Mouse (Mus musculus) CH12.LX (cell line): ENCODE data around the gene Ppm1j. TPM values are rescaled to one million over a fixed set of nuclear protein-coding genes. Genes with fewer than 3 reads are reported as not detected.
A peak's percentile ranks its signal among the peaks of the same experiment; 100 is the strongest.

ENCODE experiments used
- DNase-seq: peaks from one replicate; pipeline ENCODE4 v3.0.0-alpha.2; 2013; ENCODE audit errors: extremely low read depth
- H3K27ac ChIP-seq: 2 replicates; pipeline ENCODE4 v1.5.1; 2012; ENCODE audit warnings: low read depth, mild to moderate bottlenecking, control low read depth, moderate library complexity; ENCODE audit not compliant: insufficient read depth
- H3K27me3 ChIP-seq: replicated peaks from 2 replicates; pipeline ENCODE3; 2012; ENCODE audit warnings: inconsistent platforms
- H3K36me3 ChIP-seq, 2 experiments: replicated peaks in 1 of 2; 2 replicates each; pipeline versions ENCODE3 to v1.6.1; 2012; ENCODE audit warnings: inconsistent platforms in 1 of 2, low read length in 1 of 2, mild to moderate bottlenecking in 1 of 2, mixed read lengths in 1 of 2, moderate library complexity in 1 of 2; ENCODE audit not compliant: control insufficient read depth in 1 of 2, insufficient read depth in 1 of 2
- H3K4me1 ChIP-seq, 2 experiments: 2 replicates each; pipeline ENCODE4 v1.6.1; 2012; ENCODE audit warnings: inconsistent platforms in 1 of 2, moderate library complexity in 1 of 2; ENCODE audit not compliant: insufficient read depth in 2 of 2, control insufficient read depth in 1 of 2
- H3K4me2 ChIP-seq: 2 replicates; pipeline ENCODE4 v1.6.1; 2012; ENCODE audit warnings: low read depth, mild to moderate bottlenecking, control low read depth; ENCODE audit not compliant: poor library complexity, insufficient read depth, severe bottlenecking
- H3K4me3 ChIP-seq, 3 experiments: fragments of 150-350 bp in 1 of 3; sonication (generic) in 1 of 3; replicated peaks in 1 of 3; 2 replicates each; pipeline versions ENCODE3 to v1.5.1; 2011 to 2012; ENCODE audit warnings: low read depth in 2 of 3, low read length in 2 of 3, mild to moderate bottlenecking in 2 of 3, moderate library complexity in 2 of 3, control low read depth in 1 of 3, improper control_type of control experiment in 1 of 3, inconsistent platforms in 1 of 3, mixed read lengths in 1 of 3; ENCODE audit not compliant: poor library complexity in 1 of 3
- H3K79me2 ChIP-seq: replicated peaks from 2 replicates; pipeline ENCODE4 v1.6.1; 2012; ENCODE audit warnings: mild to moderate bottlenecking, moderate library complexity; ENCODE audit not compliant: control insufficient read depth, poor library complexity, insufficient read depth, severe bottlenecking; ENCODE audit errors: extremely low read depth
- H3K9ac ChIP-seq: 2 replicates; pipeline ENCODE4 v1.6.1; 2012; ENCODE audit warnings: low read depth, mild to moderate bottlenecking, control low read depth, moderate library complexity; ENCODE audit not compliant: insufficient read depth
- H3K9me3 ChIP-seq: replicated peaks from 2 replicates; pipeline ENCODE3; 2012; ENCODE audit warnings: low read length, inconsistent platforms, mixed read lengths
- BHLHE40 ChIP-seq: IDR thresholded peaks from 2 replicates; pipeline ENCODE4 v1.6.1; 2011; ENCODE audit warnings: mild to moderate bottlenecking, low read depth, low read length, improper control_type of control experiment
- CHD1 ChIP-seq: IDR thresholded peaks from 2 replicates; pipeline ENCODE4 v1.6.1; 2012; ENCODE audit warnings: low read depth, low read length, improper control_type of control experiment, inconsistent platforms
- CHD2 ChIP-seq: IDR thresholded peaks from 2 replicates; pipeline ENCODE4 v1.6.1; 2011; ENCODE audit warnings: low read length, improper control_type of control experiment
- CTCF ChIP-seq, 2 experiments: IDR thresholded peaks in 1 of 2; conservative IDR thresholded peaks in 1 of 2; 2 replicates each; pipeline ENCODE4 v1.5.1; 2011 to 2012; ENCODE audit warnings: low read depth in 2 of 2, low read length in 2 of 2, improper control_type of control experiment in 1 of 2, inconsistent platforms in 1 of 2, mild to moderate bottlenecking in 1 of 2, moderate library complexity in 1 of 2
- E2F4 ChIP-seq: IDR thresholded peaks from 2 replicates; pipeline ENCODE4 v1.6.1; 2011; ENCODE audit warnings: low read depth, low read length, improper control_type of control experiment; ENCODE audit not compliant: insufficient replicate concordance
- ELF1 ChIP-seq: IDR thresholded peaks from 2 replicates; pipeline ENCODE4 v1.6.1; 2014; ENCODE audit warnings: low read depth, mild to moderate bottlenecking, inconsistent platforms, low read length, improper control_type of control experiment
- HCFC1 ChIP-seq: IDR thresholded peaks from 2 replicates; pipeline ENCODE4 v1.6.1; 2012; ENCODE audit warnings: low read depth, mild to moderate bottlenecking, inconsistent platforms, low read length, improper control_type of control experiment
- JUN ChIP-seq: IDR thresholded peaks from 2 replicates; pipeline ENCODE4 v1.6.1; 2011; ENCODE audit warnings: low read depth, mild to moderate bottlenecking, low read length, improper control_type of control experiment, moderate library complexity; ENCODE audit not compliant: insufficient read depth
- JUND ChIP-seq: conservative IDR thresholded peaks from 2 replicates; pipeline ENCODE4 v1.6.1; 2011; ENCODE audit warnings: low read depth, low read length, improper control_type of control experiment
- MAFK ChIP-seq: IDR thresholded peaks from 2 replicates; pipeline ENCODE4 v1.6.1; 2011; ENCODE audit warnings: low read length, improper control_type of control experiment; ENCODE audit not compliant: insufficient replicate concordance
- MEF2A ChIP-seq: IDR thresholded peaks from 2 replicates; pipeline ENCODE4 v1.6.1; 2014; ENCODE audit warnings: low read depth, mild to moderate bottlenecking, inconsistent platforms, low read length, improper control_type of control experiment, borderline replicate concordance
- MXI1 ChIP-seq: IDR thresholded peaks from 2 replicates; pipeline ENCODE4 v1.6.1; 2011; ENCODE audit warnings: mild to moderate bottlenecking, low read depth, low read length, improper control_type of control experiment
- MYC ChIP-seq: IDR thresholded peaks from 2 replicates; pipeline ENCODE4 v1.6.1; 2011; ENCODE audit warnings: low read depth, mild to moderate bottlenecking, improper control_type of control experiment, low read length
- NELFE ChIP-seq: IDR thresholded peaks from 2 replicates; pipeline ENCODE4 v1.6.1; 2011; ENCODE audit warnings: low read depth, low read length, improper control_type of control experiment
- POLR2A ChIP-seq: IDR thresholded peaks from 2 replicates; pipeline ENCODE4 v1.6.1; 2011; ENCODE audit warnings: low read depth, mild to moderate bottlenecking, improper control_type of control experiment, low read length
- RCOR1 ChIP-seq: conservative IDR thresholded peaks from 2 replicates; pipeline ENCODE4 v1.6.1; 2012; ENCODE audit warnings: low read depth, mild to moderate bottlenecking, inconsistent platforms, low read length, improper control_type of control experiment
- SIN3A ChIP-seq: IDR thresholded peaks from 2 replicates; pipeline ENCODE4 v1.6.1; 2012; ENCODE audit warnings: low read length, improper control_type of control experiment, inconsistent platforms
- SMC3 ChIP-seq: IDR thresholded peaks from 2 replicates; pipeline ENCODE4 v1.6.1; 2011; ENCODE audit warnings: low read depth, low read length, improper control_type of control experiment
- TCF12 ChIP-seq: IDR thresholded peaks from 2 replicates; pipeline ENCODE4 v1.6.1; 2014; ENCODE audit warnings: low read depth, mild to moderate bottlenecking, inconsistent platforms, low read length, improper control_type of control experiment
- UBTF ChIP-seq: IDR thresholded peaks from 2 replicates; pipeline ENCODE4 v1.6.1; 2012; ENCODE audit warnings: low read depth, mild to moderate bottlenecking, inconsistent platforms, low read length, improper control_type of control experiment, moderate library complexity
- USF1 ChIP-seq: IDR thresholded peaks from 2 replicates; pipeline ENCODE4 v1.6.1; 2014; ENCODE audit warnings: low read depth, mild to moderate bottlenecking, inconsistent platforms, low read length, improper control_type of control experiment
- USF2 ChIP-seq: conservative IDR thresholded peaks from 2 replicates; pipeline ENCODE4 v1.6.1; 2011; ENCODE audit warnings: low read depth, low read length, improper control_type of control experiment
- ZC3H11A ChIP-seq: IDR thresholded peaks from 2 replicates; pipeline ENCODE4 v1.6.1; 2012; ENCODE audit warnings: low read depth, mild to moderate bottlenecking, inconsistent platforms, low read length, improper control_type of control experiment
- ZNF384 ChIP-seq: IDR thresholded peaks from 2 replicates; pipeline ENCODE4 v1.6.1; 2012; ENCODE audit warnings: low read depth, low read length, improper control_type of control experiment, inconsistent platforms
- dilution Hi-C: fragments of 300-500 bp; cut with MboI; formaldehyde crosslinking; loops from 2 replicates; pipeline ENCODE4 v1.14.3; 2020; ENCODE audit warnings: low sequenced_read_pairs; ENCODE audit not compliant: extremely low pct_unique_long_range_greater_than_20kb, extremely low pct_ligation_motif_present
- in situ Hi-C: fragments of 300-500 bp; cut with MboI; formaldehyde crosslinking; loops from 3 replicates; pipeline ENCODE4 v1.14.3; 2019; ENCODE audit warnings: low sequenced_read_pairs, low pct_ligation_motif_present, low pct_unique_long_range_greater_than_20kb, mixed read lengths
- polyA plus RNA-seq: library from polyadenylated mRNA; unstranded; fragments of >175 nt; gene quantifications from 2 replicates; pipeline ENCODE4 v1.2.1, GENCODE M21; 2012; ENCODE audit warnings: low read depth; ENCODE audit not compliant: insufficient read length
- total RNA-seq, 2 experiments: library from RNA; depleted of rRNA; stranded (reverse); fragments of 300-350 nt in 1 of 2; fragments of >200 nt in 1 of 2; gene quantifications; 2 replicates each; pipeline ENCODE4 v1.2.3; 2012 to 2014

Gene Ppm1j
- total and polyA plus RNA-seq, 3 experiments: 2.1 to 6.5 (median 6.4) TPM

- Histone ChIP-seq H3K27ac (no peak overlapping the region), H3K27me3 (no peaks in the 10 kb centered on the region), H3K4me3 (no peak overlapping the region), H3K4me2 (no peak overlapping the region), H3K36me3 (peaks cover 25 to 56% of the 10 kb centered on the region in 2 experiments), H3K9ac (no peak overlapping the region), H3K9me3 (no peaks in the 10 kb centered on the region), H3K4me1 (peaks cover 16 to 80% of the 10 kb centered on the region in 2 experiments), H3K79me2 (no peaks in the 10 kb centered on the region)
- dilution Hi-C loops: no loop called here
- in situ Hi-C loops: loop anchor here (5.0 kb wide), 1 partner anchor 70 kb away; the partner anchor contains the start of genes Capza1 and St7l
- no peak for DNase-seq
- TF ChIP-seq MAFK (no peak), MYC (no peak), NELFE (no peak), CHD1 (no peak), HCFC1 (no peak), E2F4 (no peak), USF1 (no peak), UBTF (no peak), MXI1 (no peak), ZC3H11A (no peak), ZNF384 (no peak), SIN3A (no peak)
Observed at GRCm38 (mm10) chr3:104792360-104793270, 11.8 kb downstream of the Ppm1j start.

- Histone ChIP-seq H3K9ac (no peak overlapping the region; the same call in 1 of the 2 replicates), H3K4me1 (peaks cover 16 to 67% of the 10 kb centered on the region in 2 experiments), H3K4me2 (peak overlapping the region; percentile 7; the same call in 1 of the 2 replicates), H3K27ac (no peak overlapping the region), H3K9me3 (no peaks in the 10 kb centered on the region), H3K27me3 (no peaks in the 10 kb centered on the region)
- in situ Hi-C loops: loop anchor here (5.0 kb wide), 1 partner anchor 68 kb away; the partner anchor contains the start of genes Capza1 and St7l
- TF ChIP-seq SMC3: no peak
- no peak for TF ChIP-seq USF2
- peak; percentile 16; the same call in 1 of the 2 replicates for TF ChIP-seq ELF1
- TF ChIP-seq MEF2A: peak; percentile 48; the same call in 1 of the 2 replicates
- no peak; the same call in 1 of the 2 replicates for TF ChIP-seq JUND
- no peak; the same call in 1 of the 2 replicates for TF ChIP-seq MAFK
- no peak for TF ChIP-seq CTCF (conservative IDR thresholded peaks at IDR 0.05 in 1 of 2, IDR thresholded peaks at IDR 0.05 in 1 of 2; ENCODE audit: low read depth in 2 of 2, low read length in 2 of 2)
- TF ChIP-seq BHLHE40: no peak
- no peak for TF ChIP-seq RCOR1
- peak; percentile 30; the same call in 1 of the 2 replicates for TF ChIP-seq CHD2
- TF ChIP-seq NELFE: no peak
- no peak for TF ChIP-seq CHD1
- no peak for TF ChIP-seq TCF12
- TF ChIP-seq JUN: peak; percentile 86
- 0 out of 2 replicates have a peak, but pooled peaks have one; percentile 17 for TF ChIP-seq POLR2A
- no peak for TF ChIP-seq USF1
- TF ChIP-seq, all 38 proteins: peak for 5
- Histone ChIP-seq H3K79me2 (no peaks in the 10 kb centered on the region), H3K4me3 (peak overlapping the region in 2 of 3 experiments; percentile 19 to 46), H3K36me3 (peaks cover 29 to 65% of the 10 kb centered on the region in 2 experiments)
- dilution Hi-C loops: no loop called here
- peak; percentile 87 for DNase-seq
Observed at GRCm38 (mm10) chr3:104793871-104794828, 13.3 kb downstream of the Ppm1j start.
